Mouse (Mus musculus) cerebellum, adult 9-10 months (tissue): Measurements from ENCODE around the gene Gm49380.

Experiments
- DNase-seq: peaks from one replicate; pipeline ENCODE4 v3.0.0; 2022

Gene Gm49380

GRCm38 (mm10) chr9:44124317-44124716 is 11.0 kb upstream of the Gm49380 start:
- DNase-seq, result no peak

- no peak for DNase-seq
Observed at GRCm38 (mm10) chr9:44119948-44120465, 6.7 kb upstream of the Gm49380 start.

GRCm38 (mm10) chr9:44119011-44119410 is 5.7 kb upstream of the Gm49380 start:
- no peak for DNase-seq

- no peak for DNase-seq
Observed at GRCm38 (mm10) chr9:44116182-44116581, 2.9 kb upstream of the Gm49380 start.

GRCm38 (mm10) chr9:44115599-44115998 is 2.3 kb upstream of the Gm49380 start:
- no peak for DNase-seq

GRCm38 (mm10) chr9:44114453-44114852 is 1.2 kb upstream of the Gm49380 start:
- peak; percentile 45 for DNase-seq

GRCm38 (mm10) chr9:44111909-44112308 is 1.4 kb downstream of the Gm49380 start:
- peak; percentile 39 for DNase-seq

GRCm38 (mm10) chr9:44109360-44110095 is 3.8 kb downstream of the Gm49380 start:
- peak; percentile 91 for DNase-seq

GRCm38 (mm10) chr9:44108269-44109055 is 4.8 kb downstream of the Gm49380 start:
- peak; percentile 51 for DNase-seq

GRCm38 (mm10) chr9:44107557-44108179 is 5.6 kb downstream of the Gm49380 start:
- DNase-seq, result peak; percentile 64

GRCm38 (mm10) chr9:44107110-44107509 is 6.2 kb downstream of the Gm49380 start, which contains the start of gene C1qtnf5:
C1qtnf5 (plus strand) TSS chr9:44107245.
- peak; percentile 72 for DNase-seq

GRCm38 (mm10) chr9:44106596-44106995 is 6.7 kb downstream of the Gm49380 start:
- DNase-seq, result peak; percentile 61

GRCm38 (mm10) chr9:44106182-44106581 is 7.1 kb downstream of the Gm49380 start:
- DNase-seq, result peak; percentile 41

- DNase-seq, result peak; percentile 40
Observed at GRCm38 (mm10) chr9:44105781-44106180, 7.5 kb downstream of the Gm49380 start.

- DNase-seq, result no peak
Observed at GRCm38 (mm10) chr9:44104881-44105280, 8.4 kb downstream of the Gm49380 start.

GRCm38 (mm10) chr9:44101490-44101889 is 11.8 kb downstream of the Gm49380 start, which contains the start of gene Mfrp:
Mfrp (plus strand) TSS chr9:44101729.
- no peak for DNase-seq

- DNase-seq, result peak; percentile 55
Observed at GRCm38 (mm10) chr9:44096536-44096935, 16.8 kb downstream of the Gm49380 start.

- DNase-seq, result peak; percentile 45
Observed at GRCm38 (mm10) chr9:44095781-44096180, 17.5 kb downstream of the Gm49380 start.

GRCm38 (mm10) chr9:44094737-44095136 is 18.6 kb downstream of the Gm49380 start:
- DNase-seq, result peak; percentile 37

- peak; percentile 89 for DNase-seq
Observed at GRCm38 (mm10) chr9:44093612-44094503, 19.4 kb downstream of the Gm49380 start.

- no peak for DNase-seq
Observed at GRCm38 (mm10) chr9:44088877-44089608, 24.3 kb downstream of the Gm49380 start.
